Comparison of ENCODE assay signal across 8 mouse cellular contexts in the genomic region with DNA sequence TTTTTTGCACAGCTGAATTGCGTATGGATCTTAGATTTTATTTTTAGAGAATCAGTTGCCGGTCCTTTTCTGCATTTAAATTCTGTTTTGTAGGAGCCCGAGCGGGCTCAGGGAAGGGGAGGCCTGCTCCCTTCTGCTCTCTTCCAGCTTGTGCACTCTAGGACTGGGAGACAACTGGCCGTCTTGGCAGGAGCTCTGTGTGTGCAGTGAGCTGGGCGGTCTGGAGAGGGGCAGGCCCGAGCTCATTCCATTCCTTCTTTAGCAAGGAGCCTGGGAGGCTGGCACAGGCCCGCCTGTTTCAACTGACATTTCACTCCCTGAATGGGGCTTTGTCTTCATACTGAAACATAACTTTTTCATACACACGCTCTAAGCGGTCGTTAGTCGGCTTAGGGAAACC. TPM values are rescaled to one million over a fixed set of nuclear protein-coding genes. Genes with fewer than 3 reads are reported as not detected.
A peak's percentile ranks its signal among the peaks of the same experiment; 100 is the strongest.
DNase-seq lines count a peak whose midpoint lies in the region; ATAC-seq and TF ChIP-seq lines count a peak whose summit lies in the region.

No protein-coding gene starts in this region.

- H3K4me1 ChIP-seq in heart, embryonic 14.5 days (ENCODE audit: control insufficient read depth in 2 of 2, insufficient read depth in 2 of 2, low read length in 2 of 2) = peaks cover 36 to 72% of the 10 kb centered on the region in 2 experiments
- H3K4me1 ChIP-seq in kidney, embryonic 16.5 days (ENCODE audit: insufficient read depth, low read length) = peaks cover 22% of the 10 kb centered on the region
- H3K4me1 ChIP-seq in lung, adult 2 months (ENCODE audit: control insufficient read depth, insufficient read depth, low read length) = peaks cover 12% of the 10 kb centered on the region; the same call in 1 of the 2 replicates

- peak overlapping the region; percentile 85 to 93 for H3K27ac ChIP-seq in heart, embryonic 14.5 days (replicated peaks in 1 of 2; ENCODE audit: control insufficient read depth in 1 of 2, insufficient read depth in 1 of 2, low read depth in 2 of 2, low read length in 2 of 2)
- H3K27ac ChIP-seq in kidney, embryonic 16.5 days (ENCODE audit: low read length) = peak overlapping the region; percentile 58

- peak; percentile 69 for DNase-seq in cerebellum, adult 11-12 months
- DNase-seq in fibroblast of lung, adult 2 months (ENCODE audit: low read depth) = peak; percentile 74
- DNase-seq in lung, adult 2 months = peak; percentile 58
- peak; percentile 77 to 81 for DNase-seq in right cerebral cortex, postnatal 10 days (ENCODE audit: low spot score in 2 of 2)
- no peak for DNase-seq in yolk sac, embryonic 10.5 days (ENCODE audit: low spot score)
- DNase-seq in spleen, postnatal 4 days (ENCODE audit: low spot score in 2 of 2) = no peak

- ATAC-seq in heart, embryonic 14.5 days (ENCODE audit: insufficient number of reproducible peaks, insufficient read depth, low FRiP score, low read depth) = peak; percentile 90
- peak; percentile 72; the same call in 1 of the 2 replicates for ATAC-seq in kidney, embryonic 16.5 days (ENCODE audit: low FRiP score, low TSS enrichment)

- 26% methylated on average over 12 of the region's 12 CpGs for WGBS in heart, embryonic 14.5 days
- 64% methylated on average over 12 of the region's 12 CpGs for WGBS in kidney, embryonic 16.5 days
- WGBS in lung, adult 2 months = 51% methylated on average over 12 of the region's 12 CpGs

- 0 out of 2 replicates have a peak, but pooled peaks have one; percentile 10 for TF ChIP-seq POLR2A in lung, adult 2 months (IDR thresholded peaks at IDR 0.05; ENCODE audit: borderline replicate concordance, extremely low read depth, low read depth, low read length)

- no peaks in the 10 kb centered on the region for H3K27me3 ChIP-seq in heart, embryonic 14.5 days (ENCODE audit: control insufficient read depth, insufficient read depth, low read length)
- no peaks in the 10 kb centered on the region for H3K27me3 ChIP-seq in kidney, embryonic 16.5 days (ENCODE audit: insufficient read depth, low read length)

- H3K9me3 ChIP-seq in heart, embryonic 14.5 days (ENCODE audit: control insufficient read depth, low read length) = no peaks in the 10 kb centered on the region
- H3K9me3 ChIP-seq in kidney, embryonic 16.5 days (ENCODE audit: low read length) = no peaks in the 10 kb centered on the region

- no peak for TF ChIP-seq CTCF in lung, adult 2 months (IDR thresholded peaks at IDR 0.05; ENCODE audit: insufficient read depth, low read length)

- peak overlapping the region; percentile 58 for H3K9ac ChIP-seq in heart, embryonic 14.5 days (ENCODE audit: low read length)
- H3K9ac ChIP-seq in kidney, embryonic 16.5 days (replicated peaks; ENCODE audit: low read length) = no peak overlapping the region

- H3K4me3 ChIP-seq in heart, embryonic 14.5 days (ENCODE audit: control insufficient read depth in 1 of 2, insufficient read depth in 1 of 2, low read depth in 1 of 2, low read length in 2 of 2) = no peak overlapping the region
- no peak overlapping the region for H3K4me3 ChIP-seq in kidney, embryonic 16.5 days (ENCODE audit: low read length)
- peak overlapping the region; percentile 10 for H3K4me3 ChIP-seq in lung, adult 2 months (replicated peaks; ENCODE audit: extremely low read depth, low read depth, low read length)

- no peaks in the 10 kb centered on the region for H3K36me3 ChIP-seq in heart, embryonic 14.5 days (ENCODE audit: control insufficient read depth, insufficient read depth, low read length)
- 0 out of 2 replicates have a peak, but pooled peaks cover 8% of the 10 kb centered on the region for H3K36me3 ChIP-seq in kidney, embryonic 16.5 days (ENCODE audit: insufficient read depth, low read length)

- H3K4me2 ChIP-seq in heart, embryonic 14.5 days (ENCODE audit: low read length) = peak overlapping the region; percentile 35
- H3K4me2 ChIP-seq in kidney, embryonic 16.5 days (replicated peaks; ENCODE audit: low read depth, low read length) = no peak overlapping the region

RNA-seq across cellular contexts. Expression of a gene that starts 44.8 kb away (rescaled TPM):
- 22.2 TPM in 2 replicates for polyA plus RNA-seq in heart, embryonic 14.5 days (2014; fragmentation: Nextera tagmentation; extraction: Ambion mirVana)
- polyA plus RNA-seq in kidney, embryonic 16.5 days (2015; fragmentation: Nextera tagmentation; extraction: Ambion mirVana) = 19.9 and 20.9 TPM in 2 replicates
- 21.5 and 24.9 TPM in 2 replicates for polyA plus RNA-seq in lung, adult 2 months (2012; rRNA removed)

Comparison
In these comparisons a context has a peak if more than half of its experiments do, and no peak if none do; other contexts are left out.
1. DNase-seq: peak in cerebellum, adult 11-12 months (single experiment), fibroblast of lung, adult 2 months (single experiment), lung, adult 2 months (single experiment) and right cerebral cortex, postnatal 10 days (2 of 2); none in yolk sac, embryonic 10.5 days (single experiment) and spleen, postnatal 4 days (0 of 2).